Mouse (Mus musculus): ENCODE data around the gene Lrit3.

GRCm38 (mm10) chr3:129793801-129794200 is 10.0 kb downstream of the Lrit3 start:
- TF ChIP-seq CTCF (IDR thresholded peaks at IDR 0.05) (no peak), POLR2A (IDR thresholded peaks at IDR 0.05; ENCODE audit: insufficient read depth, low read depth, low read length) (no peak), EP300 (IDR thresholded peaks at IDR 0.05; ENCODE audit: insufficient read depth, low read depth, low read length) (no peak)

Measured in heart, adult 2 months (tissue).